Mouse (Mus musculus) right cerebral cortex, adult 18-20 months (tissue): ENCODE data around the gene C3ar1.
A peak's percentile ranks its signal among the peaks of the same experiment; 100 is the strongest.

ENCODE experiments used
- DNase-seq: peaks from one replicate; pipeline ENCODE4 v3.0.0; 2022; ENCODE audit warnings: mixed read lengths

Gene C3ar1

DNA sequence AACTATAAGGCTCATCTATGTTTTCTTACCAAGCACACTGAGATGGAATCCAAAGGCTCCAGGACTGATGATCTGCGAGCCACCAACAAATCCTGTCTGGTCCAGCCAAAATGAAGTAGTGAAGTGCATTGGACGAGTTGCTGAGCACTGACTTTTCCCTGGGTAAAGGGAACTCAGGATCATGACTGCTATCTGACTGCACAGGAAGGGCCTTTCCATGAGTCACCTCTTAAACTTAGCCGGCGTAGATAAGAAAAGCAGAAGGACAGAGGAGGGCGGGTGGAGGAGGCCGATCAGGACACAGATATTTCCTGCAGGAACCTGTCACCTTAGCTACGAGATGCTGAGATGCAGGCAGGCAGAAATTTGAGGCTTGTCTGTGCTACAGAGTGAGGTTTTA lies at the start of gene C3ar1:
TSS of gene C3ar1 (minus strand) at position 207 of the 400 bp plus-strand sequence.
- no peak for DNase-seq

DNA sequence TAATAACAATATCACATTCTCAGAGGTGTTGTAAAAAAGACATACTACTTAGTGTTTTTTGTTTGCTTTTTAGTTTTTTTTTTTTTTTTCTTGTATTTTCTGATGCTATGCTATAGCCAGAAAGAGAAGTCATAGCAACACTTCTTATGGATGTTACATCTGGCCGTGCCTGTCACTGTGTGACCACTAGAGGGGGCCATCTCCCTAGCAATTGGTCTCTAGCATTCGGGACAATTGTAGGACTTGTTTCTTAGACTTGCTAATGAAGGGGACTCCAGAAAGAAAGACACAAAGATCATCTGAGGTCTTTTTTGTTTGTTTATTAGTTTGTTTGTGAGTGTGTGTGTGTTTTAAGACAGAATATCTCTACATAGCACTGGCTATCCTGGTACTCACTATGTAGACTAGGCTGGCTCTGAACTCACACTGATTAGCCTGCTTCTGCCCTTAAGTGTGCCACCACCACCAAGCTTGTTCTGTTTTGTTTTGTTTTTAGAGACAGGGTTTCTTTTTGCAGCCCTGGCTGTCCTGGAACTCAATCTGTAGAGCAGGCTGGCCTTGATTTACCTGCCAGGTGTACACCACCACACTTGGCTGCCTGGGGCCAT lies 36.6 kb upstream of the C3ar1 start:
- peak; percentile 61 for DNase-seq

- DNase-seq = no peak
Observed at GRCm38 (mm10) chr6:122889599-122889998, 33.6 kb upstream of the C3ar1 start.

- DNase-seq = no peak
Observed at GRCm38 (mm10) chr6:122883603-122884002, 27.6 kb upstream of the C3ar1 start.

DNA sequence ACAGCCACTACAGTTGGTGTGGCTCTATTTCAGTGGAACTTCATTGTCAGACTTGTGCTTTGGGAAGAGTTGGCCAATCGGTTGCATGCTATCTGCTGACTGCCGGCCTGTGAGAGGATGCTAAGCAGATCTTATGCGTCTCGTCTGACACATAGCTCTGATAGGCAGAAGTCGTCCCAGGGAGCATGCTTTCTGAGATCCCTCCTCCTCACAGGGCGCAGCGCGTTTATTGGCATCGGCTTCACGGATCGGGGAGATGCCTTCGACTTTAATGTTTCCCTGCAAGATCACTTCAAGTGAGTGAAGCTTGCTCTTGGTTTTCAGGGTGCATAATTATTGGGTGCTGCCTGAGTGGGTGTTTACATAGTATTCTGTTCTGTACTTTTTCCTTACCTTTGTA lies 25.3 kb upstream of the C3ar1 start:
- no peak for DNase-seq

- DNase-seq = no peak
Observed at GRCm38 (mm10) chr6:122879781-122880505, 24.0 kb upstream of the C3ar1 start.

GRCm38 (mm10) chr6:122879141-122879735 lies 23.3 kb upstream of the C3ar1 start:
- DNase-seq = no peak

- no peak for DNase-seq
Observed at GRCm38 (mm10) chr6:122874720-122875389, 18.9 kb upstream of the C3ar1 start.

GRCm38 (mm10) chr6:122873871-122874719 lies 18.1 kb upstream of the C3ar1 start, which contains the start of gene Necap1:
Gene Necap1 (plus strand): TSS chr6:122874474.
- DNase-seq = peak; percentile 98

DNA sequence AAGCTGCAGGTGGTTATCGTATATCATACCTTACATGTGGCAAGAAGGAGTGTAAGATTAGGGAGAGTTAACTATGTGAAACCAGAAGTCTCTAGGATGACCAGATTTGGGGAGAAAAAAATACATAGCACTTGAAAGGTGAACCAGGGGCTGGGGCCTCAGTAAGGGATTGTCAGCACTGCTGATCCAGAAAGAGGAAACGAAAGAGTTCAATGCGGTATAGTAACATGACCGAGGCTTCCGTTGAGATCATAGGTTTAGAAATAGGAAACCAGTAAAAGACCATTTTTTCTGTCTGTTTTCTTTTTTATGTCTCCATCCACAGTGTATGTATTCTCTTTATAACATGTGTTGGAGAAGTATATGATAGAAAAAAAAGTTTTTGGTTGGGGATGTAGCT lies 16.8 kb upstream of the C3ar1 start:
- no peak for DNase-seq

DNA sequence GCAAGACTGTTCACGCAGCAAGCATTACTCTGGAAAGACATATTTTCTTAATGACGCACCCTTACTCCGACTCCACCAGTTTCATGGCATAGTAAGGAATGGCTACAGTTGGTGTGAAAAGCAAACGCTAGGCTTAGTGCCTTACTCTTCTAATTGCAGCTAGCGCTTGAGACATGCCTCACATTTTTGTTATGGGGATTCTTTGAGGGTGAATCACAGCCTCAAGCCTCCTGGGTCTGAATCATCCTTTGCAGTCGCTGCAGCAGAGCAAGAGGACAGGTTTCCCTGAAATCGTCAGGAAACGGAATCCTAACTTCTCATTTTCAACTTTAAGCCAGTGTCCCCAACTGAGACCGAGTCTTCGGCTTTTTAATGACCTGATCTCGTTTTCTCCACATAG lies 13.9 kb upstream of the C3ar1 start:
- DNase-seq = peak; percentile 22

- DNase-seq = no peak
Observed at GRCm38 (mm10) chr6:122867914-122868313, 12.0 kb upstream of the C3ar1 start.

DNA sequence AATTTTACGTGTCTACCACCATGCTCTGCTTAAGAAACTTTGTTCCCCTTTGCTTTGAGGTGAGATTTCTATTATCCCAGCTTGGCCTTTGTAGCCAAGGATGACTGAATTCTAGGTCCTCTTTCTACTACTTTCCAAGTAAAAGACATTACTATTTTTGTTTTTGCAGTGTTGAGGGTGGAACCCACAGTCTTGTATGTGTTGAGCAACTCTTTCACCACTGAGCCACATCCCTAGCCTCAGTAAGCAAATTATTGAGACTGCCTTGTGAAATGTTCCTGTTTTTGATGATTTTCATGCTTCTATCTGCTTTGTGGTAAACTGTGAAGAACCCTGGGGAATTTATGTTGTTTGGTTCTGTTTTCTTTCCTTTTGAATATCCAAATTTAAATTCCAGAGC lies 6.9 kb upstream of the C3ar1 start:
- DNase-seq = no peak

GRCm38 (mm10) chr6:122862434-122862833 lies 6.5 kb upstream of the C3ar1 start:
- DNase-seq = no peak

DNA sequence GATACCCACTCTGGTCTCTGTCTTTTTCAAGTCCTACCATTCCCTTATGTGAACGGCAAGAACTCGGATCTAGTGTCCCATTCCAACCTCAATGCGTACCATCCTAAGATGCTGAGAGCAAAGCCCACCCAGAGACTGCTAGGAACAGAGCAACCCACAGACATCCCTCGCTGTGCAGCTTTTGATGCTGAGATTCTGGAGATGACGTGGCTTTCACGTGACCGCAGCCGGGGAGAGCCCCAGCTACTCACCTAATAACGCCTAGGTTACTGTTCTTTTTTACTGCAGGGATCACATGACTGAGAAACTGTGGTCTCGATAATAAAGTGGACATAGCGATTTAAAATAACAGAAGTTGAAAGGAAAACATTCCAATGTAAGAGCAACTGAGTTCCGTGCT lies 1.4 kb downstream of the C3ar1 start:
- no peak for DNase-seq

GRCm38 (mm10) chr6:122852696-122853095 lies 3.3 kb downstream of the C3ar1 start:
- DNase-seq = no peak

DNA sequence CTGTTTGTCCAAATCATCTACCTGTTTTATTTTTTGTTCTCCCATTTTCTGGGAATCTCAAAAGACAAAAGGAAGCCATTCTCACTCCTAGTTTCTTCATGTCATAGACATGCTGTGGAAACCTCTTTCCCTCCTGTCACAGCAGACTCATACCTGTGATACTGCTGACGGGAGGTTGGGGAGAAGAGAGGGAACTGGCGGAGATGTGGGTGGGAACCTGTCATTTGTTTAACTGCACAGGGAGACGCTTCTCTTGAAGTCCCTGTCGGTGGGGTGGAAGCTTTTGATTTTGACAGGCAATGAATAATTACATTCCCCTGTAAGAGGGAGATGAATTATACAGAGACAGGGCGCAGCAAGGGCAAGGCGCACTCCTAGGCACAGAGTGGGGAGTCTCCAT lies 12.2 kb downstream of the C3ar1 start:
- no peak for DNase-seq

- DNase-seq = no peak
Observed at GRCm38 (mm10) chr6:122837539-122837938, 18.4 kb downstream of the C3ar1 start.

DNA sequence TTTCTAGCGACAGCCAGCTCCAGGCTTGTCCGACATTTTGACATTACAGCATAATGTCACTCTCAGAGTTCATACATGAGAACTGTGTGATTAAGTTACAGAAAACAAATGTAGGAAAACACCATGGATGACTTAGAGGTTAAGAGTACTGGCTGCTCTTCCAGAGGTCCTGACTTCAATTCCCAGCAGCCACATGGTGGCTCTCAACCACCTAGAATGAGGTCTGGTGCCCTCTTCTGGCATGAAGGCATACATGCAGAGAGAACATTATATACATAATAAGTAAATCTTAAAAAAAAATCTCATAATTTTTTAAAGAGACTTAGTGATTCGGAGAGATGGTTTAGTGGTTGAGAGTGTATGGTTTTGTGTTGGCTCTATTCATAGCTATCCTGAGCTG lies 19.0 kb downstream of the C3ar1 start:
- no peak for DNase-seq

DNA sequence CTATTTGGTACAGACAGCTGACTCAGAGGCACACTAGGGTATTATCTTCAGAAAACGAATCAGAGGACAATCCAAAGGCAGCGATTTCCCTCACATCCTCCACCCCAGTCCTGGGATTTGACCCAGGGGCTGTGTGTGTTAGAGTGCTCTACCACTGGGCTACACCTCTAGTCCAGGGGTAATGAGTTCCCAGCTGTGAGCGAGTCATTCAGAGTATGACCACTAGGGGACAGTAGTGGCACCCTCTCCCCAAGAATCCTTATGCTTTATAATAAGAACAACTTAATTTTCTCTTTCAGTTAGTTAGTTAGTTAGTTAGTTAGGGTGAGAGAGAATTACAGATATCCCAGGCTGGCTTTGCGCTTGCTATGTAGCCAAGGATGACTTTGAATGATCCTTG lies 21.6 kb downstream of the C3ar1 start:
- DNase-seq = no peak

DNA sequence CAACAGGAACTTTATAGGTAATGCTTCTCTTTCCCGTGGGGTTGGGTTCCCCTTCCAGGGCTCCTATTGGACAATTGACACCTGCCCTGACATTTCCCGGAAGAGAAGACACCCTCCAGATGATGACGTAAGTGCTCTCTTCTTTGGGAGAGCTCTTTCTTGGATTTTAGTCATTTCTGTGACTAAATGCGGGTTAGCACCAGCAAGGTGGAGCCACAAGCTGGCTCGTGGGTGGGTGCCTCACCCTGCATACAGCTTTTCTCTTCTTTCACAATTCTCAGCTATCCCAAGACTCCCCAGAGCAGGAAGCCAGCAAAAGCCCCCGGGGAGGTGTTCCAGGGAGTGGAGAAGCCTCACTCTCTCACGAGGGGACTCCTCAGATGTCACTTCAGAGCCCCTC lies 23.1 kb downstream of the C3ar1 start:
- DNase-seq = peak; percentile 46

DNA sequence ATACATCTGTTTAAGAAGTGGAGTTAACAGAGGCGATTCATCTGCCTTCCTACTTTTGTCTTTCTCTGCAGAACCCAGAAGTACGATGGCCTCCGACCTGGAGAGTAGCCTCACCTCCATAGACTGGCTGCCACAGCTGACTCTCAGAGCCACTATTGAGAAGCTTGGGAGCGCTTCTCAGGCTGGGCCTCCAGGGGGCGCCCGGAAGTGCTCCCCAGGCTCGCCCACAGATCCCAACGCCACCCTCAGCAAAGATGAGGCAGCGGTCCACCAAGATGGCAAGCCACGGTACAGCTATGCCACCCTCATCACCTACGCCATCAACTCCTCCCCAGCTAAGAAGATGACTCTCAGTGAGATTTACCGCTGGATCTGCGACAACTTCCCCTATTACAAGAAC lies 27.9 kb downstream of the C3ar1 start:
- DNase-seq = no peak
